Mouse (Mus musculus) cerebellum, adult 11 months (tissue): ENCODE results near the gene Ano6.

Experiments
- DNase-seq: peaks from one replicate; pipeline ENCODE4 v3.0.0; 2022

Gene Ano6

GRCm38 (mm10) chr15:95858876-95859655, 68.4 kb downstream of the Ano6 start:
- no peak for DNase-seq

GRCm38 (mm10) chr15:95863865-95864660, 73.4 kb downstream of the Ano6 start:
- DNase-seq = no peak

DNA sequence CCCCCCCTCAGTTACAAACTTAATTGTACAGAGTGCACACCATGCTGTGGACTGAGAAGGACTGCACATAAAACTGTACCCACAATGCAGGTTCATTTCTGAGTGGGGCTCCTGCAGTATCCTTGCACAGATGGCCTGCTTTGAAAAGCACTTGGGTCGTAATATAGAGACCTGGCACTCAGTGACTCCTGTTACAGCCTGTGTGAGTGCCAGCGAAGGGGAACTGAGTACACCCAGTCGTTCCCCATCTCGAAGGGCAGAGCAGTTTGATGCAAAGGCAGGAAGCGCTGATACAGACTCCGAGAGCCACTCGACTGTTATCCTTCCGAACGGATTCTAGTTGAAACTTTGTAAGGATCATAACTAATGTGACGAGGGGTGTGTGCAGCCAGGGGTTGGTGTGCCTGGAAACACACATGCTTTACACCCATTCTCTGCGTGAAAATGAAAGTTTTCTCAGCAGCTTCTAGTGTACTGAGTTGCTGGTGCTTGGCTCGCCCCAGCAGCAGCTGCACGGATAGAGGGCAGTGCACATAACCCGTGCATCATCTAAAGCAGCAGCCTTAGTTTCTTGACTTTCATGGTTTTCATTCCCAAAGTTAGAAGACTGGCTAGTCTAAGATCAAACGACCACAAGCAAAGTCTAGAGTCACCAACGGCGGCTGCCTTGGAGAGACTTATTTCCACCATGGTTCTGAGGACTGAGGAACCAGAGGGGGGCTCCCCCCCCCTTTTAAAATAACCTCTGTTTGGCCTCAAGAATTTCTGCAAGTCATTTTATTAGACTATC, 74.9 kb downstream of the Ano6 start:
- DNase-seq = no peak

GRCm38 (mm10) chr15:95868172-95868571, 77.5 kb downstream of the Ano6 start:
- no peak for DNase-seq

GRCm38 (mm10) chr15:95869611-95870010, 79.0 kb downstream of the Ano6 start:
- DNase-seq = no peak

DNA sequence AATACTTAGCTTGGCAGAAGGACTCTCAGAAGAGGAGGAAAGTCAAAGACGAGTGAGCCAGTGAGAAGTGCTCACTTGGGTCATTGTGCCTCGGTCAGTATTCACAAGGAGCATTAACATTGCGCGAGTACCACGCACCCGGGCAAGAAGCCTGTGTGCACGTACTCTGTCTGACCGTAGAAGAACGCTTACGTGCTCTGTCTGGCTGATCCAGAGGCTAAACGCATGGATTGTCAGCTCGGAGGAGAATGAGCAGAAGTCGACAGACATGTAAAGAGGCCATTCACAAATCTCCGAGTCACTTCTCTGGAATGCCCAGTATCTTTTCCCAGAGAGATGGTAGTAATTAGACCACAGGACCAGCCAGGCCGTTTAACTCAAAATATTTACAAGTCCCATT, 81.0 kb downstream of the Ano6 start:
- no peak for DNase-seq

DNA sequence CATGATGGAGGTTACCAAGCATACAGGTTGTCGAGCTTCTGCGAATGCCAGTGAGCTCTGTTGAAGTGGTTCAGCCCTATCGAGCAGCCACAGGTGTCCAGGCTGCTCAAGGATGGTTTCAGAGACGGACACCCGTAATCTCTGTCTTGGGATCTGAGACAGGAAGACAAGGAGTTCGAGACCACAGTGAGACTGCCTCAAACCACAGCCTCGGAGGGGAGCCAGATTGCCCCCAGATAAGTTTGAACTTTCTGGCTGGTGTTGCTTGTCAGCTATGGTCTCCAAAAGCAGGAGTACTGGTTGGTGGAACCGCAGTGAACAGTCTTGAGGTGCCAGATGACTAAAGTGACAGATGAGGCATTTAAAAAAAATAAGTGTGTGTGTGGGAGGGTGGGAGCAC, 81.8 kb downstream of the Ano6 start:
- DNase-seq = no peak

DNA sequence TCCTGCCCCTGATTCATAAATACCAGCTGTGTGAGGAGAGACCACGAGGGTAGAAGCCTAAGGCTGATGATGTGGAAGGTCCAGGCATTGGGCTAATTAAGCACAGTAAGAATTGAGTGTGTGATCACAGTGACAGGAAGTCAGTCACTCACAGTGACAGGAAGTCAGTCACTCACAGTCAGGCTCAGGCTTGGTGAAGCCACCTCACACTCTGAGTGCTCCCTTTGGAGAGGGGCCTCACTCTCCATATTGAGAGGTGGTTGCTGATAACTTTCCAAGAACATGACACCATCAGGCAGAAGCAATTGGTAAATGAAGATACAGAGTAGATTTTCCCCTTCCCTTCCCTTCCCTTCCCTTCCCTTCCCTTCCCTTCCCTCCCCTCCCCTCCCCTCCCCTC, 82.6 kb downstream of the Ano6 start:
- DNase-seq = no peak

DNA sequence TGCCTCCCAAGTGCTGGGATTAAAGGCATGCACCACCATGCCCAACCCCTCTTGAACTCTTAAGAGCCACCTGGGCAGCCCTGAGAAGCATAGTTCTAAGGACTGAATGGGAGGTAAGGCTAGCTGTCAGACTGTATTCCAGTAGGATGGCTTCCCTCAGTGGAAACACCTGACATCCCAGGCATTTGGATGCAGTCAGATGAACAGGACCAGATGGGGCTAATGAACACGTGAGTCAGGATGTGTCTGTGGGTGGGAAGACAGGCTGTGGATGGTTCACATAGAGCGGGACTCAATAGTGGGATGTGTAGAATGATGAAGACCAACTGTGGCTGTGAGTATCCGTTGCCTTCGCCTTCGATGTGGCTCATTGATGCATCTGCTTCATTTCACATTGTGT, 83.6 kb downstream of the Ano6 start:
- DNase-seq = no peak

DNA sequence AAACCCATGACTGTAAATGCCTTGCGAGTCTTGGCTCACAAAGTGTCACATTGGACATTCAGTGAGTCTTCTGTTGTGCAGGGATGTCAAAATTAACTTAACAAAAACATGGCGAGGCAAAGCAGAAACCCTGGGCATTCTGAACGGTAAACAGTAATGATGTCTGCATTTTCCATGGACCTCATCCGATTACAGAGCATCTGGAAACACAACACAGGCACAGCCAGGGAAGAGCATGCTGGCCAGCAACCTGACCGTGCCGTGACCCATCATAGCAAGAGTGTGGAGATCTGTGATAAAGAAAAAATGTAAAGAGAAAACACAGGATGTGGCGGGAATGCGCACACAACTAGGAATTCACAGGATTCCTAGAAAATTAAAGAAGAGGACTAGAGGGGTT, 84.1 kb downstream of the Ano6 start:
- no peak for DNase-seq

- no peak for DNase-seq
Measured at GRCm38 (mm10) chr15:95875898-95876297, 85.3 kb downstream of the Ano6 start.

DNA sequence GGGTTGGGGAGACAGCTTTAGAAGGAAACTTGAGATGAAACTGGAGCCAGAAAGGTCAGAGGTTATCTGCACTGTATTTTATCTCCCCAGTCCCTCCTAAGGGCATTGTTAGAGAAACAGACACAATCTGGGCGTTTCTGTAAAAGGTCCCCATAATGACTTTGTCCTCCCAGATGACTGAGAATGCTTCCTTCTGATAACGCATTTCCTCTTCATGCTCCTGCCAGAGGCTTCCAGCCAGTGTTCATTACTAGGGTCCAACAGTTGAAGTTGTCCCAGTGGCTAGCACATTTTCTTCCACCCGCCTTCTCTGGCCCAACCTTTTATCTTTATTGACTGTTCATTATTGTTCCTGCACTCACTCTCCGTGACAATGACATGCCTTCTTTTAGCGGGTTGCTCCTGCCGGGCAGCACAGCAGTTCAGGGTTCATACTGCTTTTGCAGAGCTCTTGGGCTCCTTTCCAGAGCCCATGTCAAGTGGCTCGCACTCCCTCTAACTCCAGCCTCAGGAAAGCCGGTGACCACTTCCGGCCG, 90.0 kb downstream of the Ano6 start:
- DNase-seq = no peak

DNA sequence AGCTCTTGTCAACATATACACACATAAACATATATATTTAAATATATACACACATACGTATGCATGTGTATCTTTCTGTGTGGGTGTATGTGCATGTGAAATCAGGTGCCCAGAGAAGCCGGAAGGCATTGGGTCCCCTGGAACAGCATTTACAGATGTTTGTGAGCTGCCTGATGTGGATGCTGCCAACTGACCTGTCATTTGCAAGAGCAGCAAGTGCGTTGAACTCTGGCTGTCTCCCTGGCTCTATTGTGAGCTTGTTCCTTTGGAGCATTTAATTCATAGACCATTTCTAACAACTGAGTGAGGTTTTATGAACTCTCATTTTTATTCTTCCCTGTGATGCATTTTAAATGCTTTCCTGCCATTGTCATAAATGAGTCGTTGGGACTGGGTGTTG, 91.8 kb downstream of the Ano6 start:
- no peak for DNase-seq

DNA sequence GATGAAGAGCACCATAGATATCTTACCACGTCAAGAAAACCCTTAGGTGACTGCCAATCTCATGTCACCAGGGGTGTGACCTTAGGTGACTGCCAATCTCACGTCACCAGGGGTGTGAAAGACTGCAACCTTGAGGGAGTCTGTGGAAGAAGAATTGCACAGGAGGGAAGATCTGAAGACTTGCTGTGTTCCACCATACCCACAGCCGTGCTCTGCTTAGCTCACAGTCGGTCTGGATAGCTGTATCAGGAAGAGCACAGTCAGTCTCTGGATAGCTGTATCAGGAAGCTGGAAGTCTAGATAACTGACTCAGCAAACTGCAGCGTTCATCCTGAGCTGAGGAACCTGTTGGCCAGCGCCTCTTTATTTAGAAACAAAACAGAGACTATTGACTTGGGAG, 92.9 kb downstream of the Ano6 start:
- DNase-seq = no peak

DNA sequence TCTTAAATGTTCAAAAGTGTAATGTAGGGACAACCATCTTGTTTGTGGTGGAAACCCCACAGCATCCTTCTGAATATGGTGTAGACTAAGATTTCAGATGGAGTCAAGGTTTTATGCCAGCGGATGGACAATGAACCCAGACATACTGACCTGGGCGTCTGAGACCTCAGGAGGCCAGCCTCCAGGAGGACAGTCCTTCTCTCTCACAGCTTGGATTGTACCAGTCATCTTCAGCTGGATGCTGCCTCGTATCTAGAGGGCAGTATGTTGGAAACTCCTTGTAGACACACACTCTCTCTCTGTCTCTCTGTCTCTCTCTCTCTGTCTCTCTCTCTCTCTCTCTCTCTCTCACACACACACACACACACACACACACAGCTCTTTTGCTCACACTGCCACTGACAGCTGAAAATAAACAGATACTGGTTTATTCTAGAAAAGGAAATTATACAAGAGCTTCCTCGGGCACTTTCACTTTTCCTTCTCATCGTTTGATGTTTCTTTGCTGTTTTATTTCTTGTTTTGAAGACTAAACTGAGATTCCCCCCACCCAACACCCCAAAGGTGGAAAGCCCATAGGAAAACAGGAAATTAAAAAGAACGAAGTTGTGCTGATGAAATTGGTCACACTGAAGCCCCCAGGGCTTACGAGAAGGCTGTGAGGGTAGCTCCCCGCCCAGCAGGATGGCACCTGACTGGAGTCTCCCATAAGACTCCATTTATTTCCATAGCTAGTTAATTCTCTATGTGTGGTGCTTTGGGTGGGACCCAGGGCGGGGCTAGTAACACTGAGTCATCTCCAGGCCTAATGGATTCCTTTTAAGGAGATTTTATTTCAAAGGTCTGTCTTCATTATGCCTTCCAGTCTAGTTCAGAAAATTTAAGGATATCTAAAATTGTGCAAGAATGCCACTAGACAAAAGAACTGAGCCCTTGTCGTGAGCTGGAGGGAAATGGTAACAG, 94.3 kb downstream of the Ano6 start:
- no peak for DNase-seq

DNA sequence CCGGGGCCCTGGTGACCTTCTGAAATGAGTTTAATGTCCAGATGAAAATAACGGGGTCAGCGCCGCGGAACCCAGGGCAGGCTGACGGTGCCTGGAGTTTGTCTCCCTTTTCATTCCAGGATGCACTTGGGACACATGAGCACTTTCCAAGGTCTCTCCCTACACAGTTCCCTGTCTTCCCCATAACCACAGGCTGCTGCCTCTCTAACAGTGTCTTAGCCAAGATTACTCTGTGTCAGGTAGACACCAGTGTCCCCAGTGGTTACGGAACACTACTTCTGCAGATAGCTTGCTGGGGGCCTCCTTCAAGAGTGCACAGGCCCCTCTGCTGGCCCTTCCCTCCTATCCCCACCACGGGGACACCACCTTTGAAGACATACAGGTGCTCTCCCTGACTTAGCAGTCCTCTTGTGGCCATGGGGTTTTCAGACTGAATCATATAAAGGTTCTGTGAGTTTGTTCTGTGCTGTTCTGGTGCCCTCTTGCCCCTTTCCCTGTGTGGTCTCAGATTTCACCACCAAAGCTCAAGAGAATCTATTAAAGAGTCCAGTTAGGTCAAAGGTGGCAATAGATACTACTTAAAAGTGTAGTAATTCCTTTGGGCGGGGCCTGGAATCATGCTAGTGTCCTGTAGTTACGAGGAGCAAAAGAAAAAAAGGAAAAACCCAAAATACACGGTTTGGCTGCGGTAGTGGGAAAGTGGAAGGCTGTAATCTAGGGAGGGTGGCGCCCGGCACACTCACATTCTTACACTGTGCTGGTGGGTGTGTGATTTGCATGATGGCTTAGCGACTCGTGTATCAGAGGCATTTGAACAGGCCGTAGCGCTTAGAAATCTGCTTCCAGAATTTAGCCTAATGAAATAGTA, 95.5 kb downstream of the Ano6 start:
- DNase-seq = no peak

DNA sequence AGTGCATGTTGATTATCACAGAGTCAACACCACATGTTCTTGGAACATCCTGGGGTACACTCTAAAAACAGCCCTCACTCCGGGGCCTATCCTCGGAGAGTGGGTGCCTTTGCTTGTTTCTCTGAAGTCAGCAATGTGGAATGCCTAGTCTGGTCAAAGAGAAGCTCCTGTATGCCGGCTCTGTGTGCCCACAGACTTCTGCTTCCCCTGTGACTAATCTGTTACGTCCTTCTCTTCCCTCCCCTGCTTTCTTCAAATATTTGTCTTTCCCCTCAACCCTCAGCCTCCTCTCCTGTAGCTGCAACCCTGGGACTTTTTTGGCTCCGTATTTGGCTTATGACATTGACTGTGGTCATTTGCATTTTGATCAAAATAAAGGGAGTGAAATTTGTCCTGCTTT, 96.7 kb downstream of the Ano6 start:
- no peak for DNase-seq

DNA sequence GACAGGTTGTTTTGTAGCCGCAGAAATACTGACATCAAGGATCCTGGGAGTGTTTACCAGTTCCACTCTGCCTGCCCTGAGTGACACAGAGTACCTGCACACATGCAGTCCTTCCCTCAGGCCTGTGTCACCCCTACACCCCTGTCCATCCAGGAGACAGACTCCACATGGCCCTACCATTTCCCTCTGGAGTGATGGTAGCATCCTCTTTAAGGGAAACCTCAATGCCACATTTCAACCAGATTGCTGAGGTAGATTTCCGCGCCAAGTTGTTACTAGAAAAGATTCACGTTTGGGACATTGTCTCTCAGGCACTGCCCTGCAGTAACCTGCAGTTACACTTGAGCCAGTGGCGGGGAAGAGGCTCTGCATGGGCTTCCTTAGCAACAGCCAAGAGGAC, 97.9 kb downstream of the Ano6 start:
- DNase-seq = no peak

- DNase-seq = no peak
Measured at GRCm38 (mm10) chr15:95890368-95890767, 99.7 kb downstream of the Ano6 start.

DNA sequence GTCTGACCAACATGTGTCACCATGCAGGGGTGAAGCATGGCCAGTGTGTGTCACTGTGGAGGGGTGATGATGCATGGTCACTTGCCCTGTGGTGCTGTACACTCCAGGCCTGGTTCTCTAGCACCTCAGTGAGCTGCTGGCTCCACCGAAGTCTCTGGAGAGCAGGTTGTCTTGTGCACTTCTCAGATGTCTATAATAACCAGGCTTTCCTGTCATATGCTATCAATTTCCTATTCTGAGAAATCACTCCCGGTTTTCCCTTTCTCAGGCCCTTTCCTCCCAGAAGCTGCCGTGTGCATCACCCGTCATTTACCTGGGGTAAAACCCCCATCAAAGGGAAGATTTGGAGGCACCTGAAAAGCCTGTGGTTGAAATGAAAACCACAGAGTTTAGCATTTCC, 101.5 kb downstream of the Ano6 start:
- DNase-seq = no peak

GRCm38 (mm10) chr15:95892929-95893328, 102.3 kb downstream of the Ano6 start:
- DNase-seq = no peak
